Mouse (Mus musculus): Measurements from ENCODE around the gene N4bp2. TPM values are rescaled to one million over a fixed set of nuclear protein-coding genes. Genes with fewer than 3 reads are reported as not detected.
"Not testable (repeated sequence)": the region's sequence is repeated elsewhere in the genome, so short reads cannot be mapped to it uniquely, and the experiment has no call there.

Gene N4bp2
- polyA plus RNA-seq (2015; fragmentation: Nextera tagmentation; extraction: Ambion mirVana): 19.0 and 22.4 TPM in 2 replicates

GRCm38 (mm10) chr5:65763088-65763915 is at the start of gene N4bp2:
TSS of gene N4bp2 (plus strand) at chr5:65763521.
- H3K27me3 ChIP-seq (replicated peaks; ENCODE audit: control insufficient read depth, insufficient read depth, low read length): no peaks in the 10 kb centered on the region
- peak within 1 kb of the TSS; percentile 81 for H3K4me3 ChIP-seq (replicated peaks; ENCODE audit: low read length)
- peak within 1 kb of the TSS; percentile 100 for H3K27ac ChIP-seq (ENCODE audit: low read length)
- H3K36me3 ChIP-seq (ENCODE audit: control insufficient read depth, insufficient read depth): no peaks in the 10 kb centered on the region
- peak within 1 kb of the TSS; percentile 99 for H3K9ac ChIP-seq (replicated peaks; ENCODE audit: low read depth, low read length)
- H3K9me3 ChIP-seq (ENCODE audit: control insufficient read depth, low read length): no peaks in the 10 kb centered on the region
- peak within 1 kb of the TSS; percentile 60 for H3K4me2 ChIP-seq (ENCODE audit: low read length)
- peaks cover 7% of the 10 kb centered on the region for H3K4me1 ChIP-seq (replicated peaks; ENCODE audit: control insufficient read depth, insufficient read depth, low read length)
- peak; percentile 41 for ATAC-seq
- WGBS: under 1% methylated on average over 71 of the region's 80 CpGs

GRCm38 (mm10) chr5:65715084-65715483 is 48.2 kb upstream of the N4bp2 start:
- no peak for ATAC-seq
- no peaks in the 10 kb centered on the region for H3K4me1 ChIP-seq (replicated peaks; ENCODE audit: control insufficient read depth, insufficient read depth, low read length)
- 88% methylated on average over 6 of the region's 6 CpGs for WGBS
- no peak overlapping the region for H3K27ac ChIP-seq (ENCODE audit: low read length)
- H3K36me3 ChIP-seq (ENCODE audit: control insufficient read depth, insufficient read depth): no peaks in the 10 kb centered on the region
- H3K9ac ChIP-seq (replicated peaks; ENCODE audit: low read depth, low read length): no peak overlapping the region
- H3K27me3 ChIP-seq (replicated peaks; ENCODE audit: control insufficient read depth, insufficient read depth, low read length): no peaks in the 10 kb centered on the region
- H3K4me3 ChIP-seq (replicated peaks; ENCODE audit: low read length): no peak overlapping the region
- no peaks in the 10 kb centered on the region for H3K9me3 ChIP-seq (ENCODE audit: control insufficient read depth, low read length)
- no peak overlapping the region for H3K4me2 ChIP-seq (ENCODE audit: low read length)

- H3K4me2 ChIP-seq (ENCODE audit: low read length): no peak overlapping the region
- H3K9me3 ChIP-seq (ENCODE audit: control insufficient read depth, low read length): no peaks in the 10 kb centered on the region
- ATAC-seq: no peak
- no peak overlapping the region for H3K9ac ChIP-seq (replicated peaks; ENCODE audit: low read depth, low read length)
- no peaks in the 10 kb centered on the region for H3K36me3 ChIP-seq (ENCODE audit: control insufficient read depth, insufficient read depth)
- H3K27ac ChIP-seq (ENCODE audit: low read length): no peak overlapping the region
- H3K27me3 ChIP-seq (replicated peaks; ENCODE audit: control insufficient read depth, insufficient read depth, low read length): no peaks in the 10 kb centered on the region
- WGBS: 84% methylated on average over 18 of the region's 18 CpGs
- no peaks in the 10 kb centered on the region for H3K4me1 ChIP-seq (replicated peaks; ENCODE audit: control insufficient read depth, insufficient read depth, low read length)
- H3K4me3 ChIP-seq (replicated peaks; ENCODE audit: low read length): no peak overlapping the region
Measured at GRCm38 (mm10) chr5:65717063-65717902, 46.0 kb upstream of the N4bp2 start.

GRCm38 (mm10) chr5:65717903-65718211 is 45.5 kb upstream of the N4bp2 start:
- not testable (repeated sequence) for H3K9me3 ChIP-seq (ENCODE audit: control insufficient read depth, low read length); H3K9ac ChIP-seq (replicated peaks; ENCODE audit: low read depth, low read length); H3K27ac ChIP-seq (ENCODE audit: low read length); H3K4me2 ChIP-seq (ENCODE audit: low read length); H3K36me3 ChIP-seq (ENCODE audit: control insufficient read depth, insufficient read depth); H3K4me1 ChIP-seq (replicated peaks; ENCODE audit: control insufficient read depth, insufficient read depth, low read length); ATAC-seq; H3K27me3 ChIP-seq (replicated peaks; ENCODE audit: control insufficient read depth, insufficient read depth, low read length); H3K4me3 ChIP-seq (replicated peaks; ENCODE audit: low read length)
- WGBS: 93% methylated on average over 8 of the region's 8 CpGs

- Histone ChIP-seq H3K4me1 (replicated peaks; ENCODE audit: control insufficient read depth, insufficient read depth, low read length) (no peaks in the 10 kb centered on the region), H3K9ac (replicated peaks; ENCODE audit: low read depth, low read length) (no peak overlapping the region), H3K27ac (ENCODE audit: low read length) (no peak overlapping the region), H3K4me3 (replicated peaks; ENCODE audit: low read length) (no peak overlapping the region), H3K36me3 (ENCODE audit: control insufficient read depth, insufficient read depth) (no peaks in the 10 kb centered on the region), H3K9me3 (ENCODE audit: control insufficient read depth, low read length) (no peaks in the 10 kb centered on the region), H3K4me2 (ENCODE audit: low read length) (no peak overlapping the region), H3K27me3 (replicated peaks; ENCODE audit: control insufficient read depth, insufficient read depth, low read length) (no peaks in the 10 kb centered on the region)
- no peak for ATAC-seq
- 26% methylated on average over 3 of the region's 3 CpGs for WGBS
Measured at GRCm38 (mm10) chr5:65718368-65718767, 45.0 kb upstream of the N4bp2 start.

GRCm38 (mm10) chr5:65724311-65725054 is 38.8 kb upstream of the N4bp2 start:
- H3K9ac ChIP-seq (replicated peaks; ENCODE audit: low read depth, low read length): peak overlapping the region; percentile 63
- peaks cover 3% of the 10 kb centered on the region; the same call in 1 of the 2 replicates for H3K4me1 ChIP-seq (replicated peaks; ENCODE audit: control insufficient read depth, insufficient read depth, low read length)
- peak; percentile 90 for ATAC-seq
- H3K4me3 ChIP-seq (replicated peaks; ENCODE audit: low read length): peak overlapping the region; percentile 50
- 2% methylated on average over 23 of the region's 23 CpGs for WGBS
- peak overlapping the region; percentile 80 for H3K27ac ChIP-seq (ENCODE audit: low read length)
- H3K27me3 ChIP-seq (replicated peaks; ENCODE audit: control insufficient read depth, insufficient read depth, low read length): no peaks in the 10 kb centered on the region
- peak overlapping the region; percentile 69 for H3K4me2 ChIP-seq (ENCODE audit: low read length)
- H3K36me3 ChIP-seq (ENCODE audit: control insufficient read depth, insufficient read depth): no peaks in the 10 kb centered on the region
- no peaks in the 10 kb centered on the region for H3K9me3 ChIP-seq (ENCODE audit: control insufficient read depth, low read length)

GRCm38 (mm10) chr5:65731173-65732007 is 31.9 kb upstream of the N4bp2 start:
- H3K9ac ChIP-seq (replicated peaks; ENCODE audit: low read depth, low read length): no peak overlapping the region
- no peak overlapping the region for H3K27ac ChIP-seq (ENCODE audit: low read length)
- H3K4me1 ChIP-seq (replicated peaks; ENCODE audit: control insufficient read depth, insufficient read depth, low read length): no peaks in the 10 kb centered on the region
- H3K9me3 ChIP-seq (ENCODE audit: control insufficient read depth, low read length): no peaks in the 10 kb centered on the region
- no peaks in the 10 kb centered on the region for H3K27me3 ChIP-seq (replicated peaks; ENCODE audit: control insufficient read depth, insufficient read depth, low read length)
- H3K4me2 ChIP-seq (ENCODE audit: low read length): no peak overlapping the region
- no peak for ATAC-seq
- no peak overlapping the region for H3K4me3 ChIP-seq (replicated peaks; ENCODE audit: low read length)
- 51% methylated on average over 9 of the region's 9 CpGs for WGBS
- no peaks in the 10 kb centered on the region for H3K36me3 ChIP-seq (ENCODE audit: control insufficient read depth, insufficient read depth)

- Histone ChIP-seq H3K4me2 (ENCODE audit: low read length) (no peak overlapping the region), H3K27ac (ENCODE audit: low read length) (no peak overlapping the region), H3K9me3 (ENCODE audit: control insufficient read depth, low read length) (no peaks in the 10 kb centered on the region), H3K4me3 (replicated peaks; ENCODE audit: low read length) (no peak overlapping the region), H3K9ac (replicated peaks; ENCODE audit: low read depth, low read length) (no peak overlapping the region), H3K36me3 (ENCODE audit: control insufficient read depth, insufficient read depth) (no peaks in the 10 kb centered on the region), H3K27me3 (replicated peaks; ENCODE audit: control insufficient read depth, insufficient read depth, low read length) (no peaks in the 10 kb centered on the region), H3K4me1 (replicated peaks; ENCODE audit: control insufficient read depth, insufficient read depth, low read length) (no peaks in the 10 kb centered on the region)
- no peak for ATAC-seq
- 86% methylated on average over 2 of the region's 2 CpGs for WGBS
Measured at GRCm38 (mm10) chr5:65735601-65736000, 27.7 kb upstream of the N4bp2 start.
